Mouse (Mus musculus): ENCODE results near the gene Klf3. TPM values are rescaled to one million over a fixed set of nuclear protein-coding genes. Genes with fewer than 3 reads are reported as not detected.

Klf3 gene
- total and polyA plus RNA-seq, 2 experiments from 2014 or later: 22.9 to 37.1 TPM

- Histone ChIP-seq H3K27me3 (ENCODE audit: insufficient read depth, low read length) (no peaks in the 10 kb centered on the region), H3K4me3 (ENCODE audit: low read length) (no peak overlapping the region), H3K4me2 (ENCODE audit: low read depth, low read length) (no peak overlapping the region), H3K27ac (peak overlapping the region; percentile 70; the same call in 1 of the 2 replicates), H3K9ac (replicated peaks; ENCODE audit: low read length) (no peak overlapping the region), H3K36me3 (ENCODE audit: insufficient read depth, low read length) (no peaks in the 10 kb centered on the region), H3K9me3 (ENCODE audit: low read length) (no peaks in the 10 kb centered on the region), H3K4me1 (ENCODE audit: insufficient read depth, low read length) (peaks cover 21% of the 10 kb centered on the region; the same call in 1 of the 2 replicates)
- ATAC-seq (no peak), DNase-seq (ENCODE audit: low spot score) (no peak)
- WGBS: 82% methylated on average over 7 of the region's 7 CpGs
- peak; percentile 33; the same call in 1 of the 2 replicates for TF ChIP-seq CTCF (IDR thresholded peaks at IDR 0.05; ENCODE audit: low read depth)
Observed at GRCm38 (mm10) chr5:64809257-64809656, 6.1 kb downstream of the Klf3 start.

DNA sequence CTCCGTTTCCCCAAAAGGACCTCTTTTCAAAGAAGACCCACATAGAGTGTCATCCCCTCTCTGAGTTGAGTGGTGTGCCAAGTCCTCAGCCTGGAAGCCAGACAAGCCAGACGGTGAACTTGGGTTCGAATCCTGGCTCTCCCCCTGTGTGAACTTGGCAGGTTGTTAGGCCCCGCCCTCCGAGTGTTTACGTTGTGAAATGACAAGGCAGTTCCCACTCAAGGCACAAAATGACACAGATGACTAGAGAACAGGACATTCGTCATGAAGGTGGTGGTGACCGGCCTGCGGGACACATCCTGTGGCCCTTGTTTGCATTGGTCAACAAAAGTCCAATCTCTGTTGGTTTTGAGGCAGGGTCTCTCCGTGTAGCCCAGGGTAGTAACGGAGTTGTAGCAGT is 6.7 kb downstream of the Klf3 start:
- DNase-seq (ENCODE audit: low spot score): no peak
- H3K4me3 ChIP-seq (ENCODE audit: low read length): no peak overlapping the region

GRCm38 (mm10) chr5:64810860-64811499 is 7.8 kb downstream of the Klf3 start:
- peak overlapping the region; percentile 29; the same call in 1 of the 2 replicates for H3K4me2 ChIP-seq (ENCODE audit: low read depth, low read length)
- H3K4me1 ChIP-seq (ENCODE audit: insufficient read depth, low read length): peaks cover 21% of the 10 kb centered on the region; the same call in 1 of the 2 replicates
- no peaks in the 10 kb centered on the region for H3K27me3 ChIP-seq (ENCODE audit: insufficient read depth, low read length)
- peak; percentile 67 for DNase-seq (ENCODE audit: low spot score)
- H3K27ac ChIP-seq: peak overlapping the region; percentile 70
- ATAC-seq: peak; percentile 68
- H3K36me3 ChIP-seq (ENCODE audit: insufficient read depth, low read length): no peaks in the 10 kb centered on the region
- no peak for TF ChIP-seq CTCF (IDR thresholded peaks at IDR 0.05; ENCODE audit: low read depth)
- no peak overlapping the region for H3K4me3 ChIP-seq (ENCODE audit: low read length)
- H3K9me3 ChIP-seq (ENCODE audit: low read length): no peaks in the 10 kb centered on the region
- 5% methylated on average over 9 of the region's 9 CpGs for WGBS
- no peak overlapping the region for H3K9ac ChIP-seq (replicated peaks; ENCODE audit: low read length)

More for the DNA sequence above, 6.7 kb downstream of the Klf3 start:
- no peaks in the 10 kb centered on the region for H3K9me3 ChIP-seq (ENCODE audit: low read length)
- TF ChIP-seq CTCF (IDR thresholded peaks at IDR 0.05; ENCODE audit: low read depth): no peak
- no peaks in the 10 kb centered on the region for H3K27me3 ChIP-seq (ENCODE audit: insufficient read depth, low read length)
- H3K4me2 ChIP-seq (ENCODE audit: low read depth, low read length): no peak overlapping the region
- WGBS: 79% methylated on average over 11 of the region's 11 CpGs
- H3K9ac ChIP-seq (replicated peaks; ENCODE audit: low read length): no peak overlapping the region
- H3K36me3 ChIP-seq (ENCODE audit: insufficient read depth, low read length): no peaks in the 10 kb centered on the region
- no peak for ATAC-seq
- peaks cover 21% of the 10 kb centered on the region; the same call in 1 of the 2 replicates for H3K4me1 ChIP-seq (ENCODE audit: insufficient read depth, low read length)
- peak overlapping the region; percentile 70; the same call in 1 of the 2 replicates for H3K27ac ChIP-seq

DNA sequence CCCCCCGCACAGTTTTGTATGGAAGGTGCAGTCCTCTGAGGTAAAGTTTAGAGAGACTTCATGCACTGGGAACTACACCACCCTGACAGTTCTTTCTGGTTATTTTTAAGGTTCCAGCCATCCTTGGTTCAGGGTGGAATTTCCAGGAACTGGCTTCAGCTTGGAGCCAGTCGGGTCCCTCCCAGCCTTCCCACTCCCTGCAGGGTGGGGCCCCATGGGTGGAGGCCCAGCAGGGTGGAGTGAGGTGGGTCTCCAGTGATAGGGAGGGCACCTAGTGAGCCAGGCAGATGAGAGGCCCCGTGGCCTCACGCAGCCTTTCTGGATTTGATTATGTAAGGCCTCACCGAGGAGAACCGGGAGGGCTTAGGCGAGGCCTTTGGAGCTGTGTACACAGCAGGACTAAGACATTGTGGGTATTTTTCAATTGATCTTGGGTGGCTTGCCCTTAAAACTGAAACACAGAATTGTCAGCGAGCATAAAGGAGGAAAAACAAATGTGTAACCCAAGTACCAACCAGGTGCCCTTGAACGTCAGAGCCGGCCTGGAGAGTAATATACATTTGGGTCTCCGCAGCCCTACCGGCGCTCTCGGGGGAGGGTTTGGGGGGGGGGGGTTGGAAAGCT is 8.4 kb downstream of the Klf3 start:
- Histone ChIP-seq H3K27ac (peak overlapping the region; percentile 70), H3K36me3 (ENCODE audit: insufficient read depth, low read length) (no peaks in the 10 kb centered on the region), H3K4me2 (ENCODE audit: low read depth, low read length) (peak overlapping the region; percentile 29; the same call in 1 of the 2 replicates), H3K27me3 (ENCODE audit: insufficient read depth, low read length) (no peaks in the 10 kb centered on the region), H3K9ac (replicated peaks; ENCODE audit: low read length) (no peak overlapping the region), H3K9me3 (ENCODE audit: low read length) (no peaks in the 10 kb centered on the region), H3K4me3 (ENCODE audit: low read length) (no peak overlapping the region), H3K4me1 (ENCODE audit: insufficient read depth, low read length) (peaks cover 21% of the 10 kb centered on the region; the same call in 1 of the 2 replicates)
- DNase-seq (ENCODE audit: low spot score) (no peak), ATAC-seq (peak; percentile 21; the same call in 1 of the 2 replicates)
- WGBS: 14% methylated on average over 13 of the region's 14 CpGs
- TF ChIP-seq CTCF (IDR thresholded peaks at IDR 0.05; ENCODE audit: low read depth): no peak

- Histone ChIP-seq H3K36me3 (ENCODE audit: insufficient read depth, low read length) (no peaks in the 10 kb centered on the region), H3K4me1 (ENCODE audit: insufficient read depth, low read length) (peaks cover 21% of the 10 kb centered on the region; the same call in 1 of the 2 replicates), H3K27me3 (ENCODE audit: insufficient read depth, low read length) (no peaks in the 10 kb centered on the region), H3K4me3 (ENCODE audit: low read length) (no peak overlapping the region), H3K9me3 (ENCODE audit: low read length) (no peaks in the 10 kb centered on the region), H3K9ac (replicated peaks; ENCODE audit: low read length) (peak overlapping the region; percentile 24; the same call in 1 of the 2 replicates), H3K4me2 (ENCODE audit: low read depth, low read length) (peak overlapping the region; percentile 29; the same call in 1 of the 2 replicates), H3K27ac (peak overlapping the region; percentile 70)
- TF ChIP-seq CTCF (IDR thresholded peaks at IDR 0.05; ENCODE audit: low read depth): no peak
- no peak for DNase-seq (ENCODE audit: low spot score)
- ATAC-seq: no peak
- 17% methylated on average over 22 of the region's 22 CpGs for WGBS
Observed at GRCm38 (mm10) chr5:64812124-64812982, 9.2 kb downstream of the Klf3 start.

DNA sequence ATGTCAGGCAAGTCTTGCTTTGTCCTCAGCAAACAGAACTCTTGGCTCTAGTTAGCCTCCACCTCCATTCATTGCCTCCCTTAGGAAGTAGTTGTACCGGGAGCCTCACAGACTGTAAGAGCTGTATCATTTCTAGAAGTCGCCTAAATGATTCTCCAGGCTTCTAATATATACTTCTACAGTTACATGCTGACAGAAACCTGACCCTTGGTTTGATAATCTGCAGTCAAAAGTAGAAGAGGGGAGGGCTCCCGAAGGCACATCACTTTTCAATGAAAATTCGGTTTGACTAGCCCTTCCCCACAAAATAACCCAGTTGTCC is 9.8 kb downstream of the Klf3 start:
- no peak for DNase-seq (ENCODE audit: low spot score)
- ATAC-seq: no peak
- Histone ChIP-seq H3K4me1 (ENCODE audit: insufficient read depth, low read length) (peaks cover 21% of the 10 kb centered on the region; the same call in 1 of the 2 replicates), H3K27ac (peak overlapping the region; percentile 70; the same call in 1 of the 2 replicates), H3K9me3 (ENCODE audit: low read length) (no peaks in the 10 kb centered on the region), H3K36me3 (ENCODE audit: insufficient read depth, low read length) (no peaks in the 10 kb centered on the region), H3K4me2 (ENCODE audit: low read depth, low read length) (peak overlapping the region; percentile 29; the same call in 1 of the 2 replicates), H3K9ac (replicated peaks; ENCODE audit: low read length) (no peak overlapping the region), H3K4me3 (ENCODE audit: low read length) (no peak overlapping the region), H3K27me3 (ENCODE audit: insufficient read depth, low read length) (no peaks in the 10 kb centered on the region)
- WGBS: 38% methylated on average over 4 of the region's 4 CpGs
- no peak for TF ChIP-seq CTCF (IDR thresholded peaks at IDR 0.05; ENCODE audit: low read depth)

Measured in hindbrain, postnatal 0 days (tissue).